Mouse (Mus musculus): ENCODE measurements around the gene Cab39. TPM values are rescaled to one million over a fixed set of nuclear protein-coding genes. Genes with fewer than 3 reads are reported as not detected.

Gene Cab39
- polyA plus RNA-seq, 1 experiment = 38.6 TPM

GRCm38 (mm10) chr1:85854475-85854874, 61.2 kb downstream of the Cab39 start:
- TF ChIP-seq POLR2A (IDR thresholded peaks at IDR 0.05; ENCODE audit: control insufficient read depth, low read depth, low read length) (no peak), CTCF (IDR thresholded peaks at IDR 0.05; ENCODE audit: control insufficient read depth, insufficient read depth, insufficient replicate concordance, low read depth, low read length) (no peak)
- Histone ChIP-seq H3K36me3 (ENCODE audit: control insufficient read depth, insufficient read depth, low read length) (no peaks in the 10 kb centered on the region), H3K4me1 (ENCODE audit: control insufficient read depth, insufficient read depth, low read length) (no peaks in the 10 kb centered on the region), H3K4me3 (ENCODE audit: control insufficient read depth, low read depth, low read length) (no peak overlapping the region), H3K27me3 (ENCODE audit: control insufficient read depth, insufficient read depth, low read length) (no peaks in the 10 kb centered on the region), H3K27ac (ENCODE audit: control insufficient read depth, insufficient read depth, low read depth, low read length) (no peak overlapping the region)

DNA sequence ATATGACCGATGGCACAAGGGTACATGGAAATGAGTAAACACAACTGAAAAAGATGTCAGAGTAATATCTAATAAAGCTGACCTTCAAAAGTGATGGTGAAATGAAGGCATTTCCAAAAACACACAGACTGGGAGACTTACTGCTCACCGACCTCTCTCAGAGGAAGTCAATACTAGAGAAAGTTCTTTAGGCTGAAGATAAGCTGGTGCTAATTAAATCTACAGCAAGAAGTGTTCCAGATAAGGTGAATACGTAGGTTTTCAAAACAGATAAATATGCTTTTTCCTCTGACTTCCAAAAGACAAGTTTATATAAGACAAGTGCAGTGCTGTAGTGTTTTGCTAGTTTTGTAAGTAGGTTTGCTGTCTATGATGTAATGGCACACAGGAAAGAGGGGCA, 63.0 kb downstream of the Cab39 start:
- Histone ChIP-seq H3K36me3 (ENCODE audit: control insufficient read depth, insufficient read depth, low read length) (no peaks in the 10 kb centered on the region), H3K27me3 (ENCODE audit: control insufficient read depth, insufficient read depth, low read length) (no peaks in the 10 kb centered on the region), H3K4me3 (ENCODE audit: control insufficient read depth, low read depth, low read length) (no peak overlapping the region), H3K4me1 (ENCODE audit: control insufficient read depth, insufficient read depth, low read length) (no peaks in the 10 kb centered on the region), H3K27ac (ENCODE audit: control insufficient read depth, insufficient read depth, low read depth, low read length) (no peak overlapping the region)
- no peak for TF ChIP-seq POLR2A (IDR thresholded peaks at IDR 0.05; ENCODE audit: control insufficient read depth, low read depth, low read length)
- TF ChIP-seq CTCF (IDR thresholded peaks at IDR 0.05; ENCODE audit: control insufficient read depth, insufficient read depth, insufficient replicate concordance, low read depth, low read length) = no peak

GRCm38 (mm10) chr1:85857261-85857754, 64.1 kb downstream of the Cab39 start:
- Histone ChIP-seq H3K27me3 (ENCODE audit: control insufficient read depth, insufficient read depth, low read length) (no peaks in the 10 kb centered on the region), H3K4me1 (ENCODE audit: control insufficient read depth, insufficient read depth, low read length) (no peaks in the 10 kb centered on the region), H3K27ac (ENCODE audit: control insufficient read depth, insufficient read depth, low read depth, low read length) (no peak overlapping the region), H3K4me3 (ENCODE audit: control insufficient read depth, low read depth, low read length) (no peak overlapping the region), H3K36me3 (ENCODE audit: control insufficient read depth, insufficient read depth, low read length) (no peaks in the 10 kb centered on the region)
- TF ChIP-seq CTCF (IDR thresholded peaks at IDR 0.05; ENCODE audit: control insufficient read depth, insufficient read depth, insufficient replicate concordance, low read depth, low read length) (no peak), POLR2A (IDR thresholded peaks at IDR 0.05; ENCODE audit: control insufficient read depth, low read depth, low read length) (no peak)

- H3K4me1 ChIP-seq (ENCODE audit: control insufficient read depth, insufficient read depth, low read length) = no peaks in the 10 kb centered on the region
- H3K27ac ChIP-seq (ENCODE audit: control insufficient read depth, insufficient read depth, low read depth, low read length) = no peak overlapping the region
- no peaks in the 10 kb centered on the region for H3K36me3 ChIP-seq (ENCODE audit: control insufficient read depth, insufficient read depth, low read length)
- no peak for TF ChIP-seq POLR2A (IDR thresholded peaks at IDR 0.05; ENCODE audit: control insufficient read depth, low read depth, low read length)
- no peak for TF ChIP-seq CTCF (IDR thresholded peaks at IDR 0.05; ENCODE audit: control insufficient read depth, insufficient read depth, insufficient replicate concordance, low read depth, low read length)
- H3K27me3 ChIP-seq (ENCODE audit: control insufficient read depth, insufficient read depth, low read length) = no peaks in the 10 kb centered on the region
- H3K4me3 ChIP-seq (ENCODE audit: control insufficient read depth, low read depth, low read length) = no peak overlapping the region
Measured at GRCm38 (mm10) chr1:85864383-85864782, 71.1 kb downstream of the Cab39 start.

GRCm38 (mm10) chr1:85870001-85870400, 76.8 kb downstream of the Cab39 start:
- H3K36me3 ChIP-seq (ENCODE audit: control insufficient read depth, insufficient read depth, low read length) = no peaks in the 10 kb centered on the region
- no peak overlapping the region for H3K4me3 ChIP-seq (ENCODE audit: control insufficient read depth, low read depth, low read length)
- TF ChIP-seq POLR2A (IDR thresholded peaks at IDR 0.05; ENCODE audit: control insufficient read depth, low read depth, low read length) = no peak
- no peak for TF ChIP-seq CTCF (IDR thresholded peaks at IDR 0.05; ENCODE audit: control insufficient read depth, insufficient read depth, insufficient replicate concordance, low read depth, low read length)
- H3K27ac ChIP-seq (ENCODE audit: control insufficient read depth, insufficient read depth, low read depth, low read length) = no peak overlapping the region
- no peaks in the 10 kb centered on the region for H3K27me3 ChIP-seq (ENCODE audit: control insufficient read depth, insufficient read depth, low read length)
- H3K4me1 ChIP-seq (ENCODE audit: control insufficient read depth, insufficient read depth, low read length) = no peaks in the 10 kb centered on the region

- TF ChIP-seq POLR2A (IDR thresholded peaks at IDR 0.05; ENCODE audit: control insufficient read depth, low read depth, low read length) (no peak), CTCF (IDR thresholded peaks at IDR 0.05; ENCODE audit: control insufficient read depth, insufficient read depth, insufficient replicate concordance, low read depth, low read length) (no peak)
- H3K4me1 ChIP-seq (ENCODE audit: control insufficient read depth, insufficient read depth, low read length) = no peaks in the 10 kb centered on the region
- H3K36me3 ChIP-seq (ENCODE audit: control insufficient read depth, insufficient read depth, low read length) = no peaks in the 10 kb centered on the region
- H3K4me3 ChIP-seq (ENCODE audit: control insufficient read depth, low read depth, low read length) = no peak overlapping the region
- no peaks in the 10 kb centered on the region for H3K27me3 ChIP-seq (ENCODE audit: control insufficient read depth, insufficient read depth, low read length)
- no peak overlapping the region for H3K27ac ChIP-seq (ENCODE audit: control insufficient read depth, insufficient read depth, low read depth, low read length)
Measured at GRCm38 (mm10) chr1:85870546-85870945, 77.3 kb downstream of the Cab39 start.

DNA sequence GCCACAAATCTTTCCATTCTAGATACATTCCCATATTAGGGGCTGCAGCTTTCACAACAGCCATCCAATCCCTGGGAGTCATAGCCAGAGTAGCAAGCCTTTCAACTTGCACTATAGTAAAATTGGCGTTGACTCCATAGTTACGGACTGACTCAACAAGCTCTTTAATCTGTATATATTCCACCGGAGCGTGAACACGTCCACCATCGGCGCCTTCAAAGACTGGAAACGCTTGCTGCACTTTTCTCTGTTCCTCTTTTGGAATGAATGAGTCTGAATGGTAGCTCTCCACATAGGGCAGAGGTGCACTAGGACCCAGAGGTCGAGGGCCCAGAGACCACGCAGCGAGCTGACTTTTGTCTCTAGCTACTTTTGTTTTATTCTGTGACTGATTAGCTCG, 88.8 kb downstream of the Cab39 start:
- no peak for TF ChIP-seq CTCF (IDR thresholded peaks at IDR 0.05; ENCODE audit: control insufficient read depth, insufficient read depth, insufficient replicate concordance, low read depth, low read length)
- no peak for TF ChIP-seq POLR2A (IDR thresholded peaks at IDR 0.05; ENCODE audit: control insufficient read depth, low read depth, low read length)
- Histone ChIP-seq H3K4me1 (ENCODE audit: control insufficient read depth, insufficient read depth, low read length) (no peaks in the 10 kb centered on the region), H3K36me3 (ENCODE audit: control insufficient read depth, insufficient read depth, low read length) (no peaks in the 10 kb centered on the region), H3K27ac (ENCODE audit: control insufficient read depth, insufficient read depth, low read depth, low read length) (no peak overlapping the region), H3K4me3 (ENCODE audit: control insufficient read depth, low read depth, low read length) (no peak overlapping the region), H3K27me3 (ENCODE audit: control insufficient read depth, insufficient read depth, low read length) (no peaks in the 10 kb centered on the region)

DNA sequence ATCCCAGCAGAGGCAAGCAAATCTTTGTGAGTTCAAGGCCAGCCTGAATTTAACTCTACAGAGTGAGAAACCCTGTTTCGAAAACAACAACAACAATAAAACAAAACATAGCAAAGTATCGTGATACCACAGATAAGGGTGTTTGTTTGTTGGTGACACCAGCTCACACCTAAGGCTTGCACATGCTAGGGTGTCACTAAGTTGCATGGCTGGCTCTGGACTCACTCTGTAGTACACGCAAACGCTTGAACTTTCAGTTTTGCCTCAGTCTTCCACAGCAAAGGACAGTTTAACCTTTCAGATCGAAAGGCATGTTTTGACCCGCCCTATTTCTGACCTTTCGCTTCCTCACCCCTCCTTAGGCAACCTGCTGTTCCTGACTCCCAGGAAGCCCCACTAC, 94.0 kb downstream of the Cab39 start:
- Histone ChIP-seq H3K4me3 (ENCODE audit: control insufficient read depth, low read depth, low read length) (no peak overlapping the region), H3K27me3 (ENCODE audit: control insufficient read depth, insufficient read depth, low read length) (no peaks in the 10 kb centered on the region), H3K36me3 (ENCODE audit: control insufficient read depth, insufficient read depth, low read length) (no peaks in the 10 kb centered on the region), H3K27ac (ENCODE audit: control insufficient read depth, insufficient read depth, low read depth, low read length) (no peak overlapping the region), H3K4me1 (ENCODE audit: control insufficient read depth, insufficient read depth, low read length) (no peaks in the 10 kb centered on the region)
- TF ChIP-seq CTCF (IDR thresholded peaks at IDR 0.05; ENCODE audit: control insufficient read depth, insufficient read depth, insufficient replicate concordance, low read depth, low read length) (no peak), POLR2A (IDR thresholded peaks at IDR 0.05; ENCODE audit: control insufficient read depth, low read depth, low read length) (no peak)
